Mouse (Mus musculus) hindbrain, embryonic 15.5 days (tissue): ENCODE results near the gene Helz. TPM values are rescaled to one million over a fixed set of nuclear protein-coding genes. Genes with fewer than 3 reads are reported as not detected.

ENCODE experiments used
- ATAC-seq: fragments of 200-750 bp; cut with Nextera tagmentation; 2 replicates; pipeline ENCODE4 v1.8.0; 2017; ENCODE audit warnings: low read depth, moderate number of reproducible peaks, moderate TSS enrichment; ENCODE audit not compliant: low FRiP score
- H3K27ac ChIP-seq: fragments of 300-500 bp; sonication (generic); replicated peaks from 2 replicates; pipeline ENCODE4 v1.5.1; 2015; ENCODE audit warnings: mild to moderate bottlenecking, inconsistent platforms
- H3K27me3 ChIP-seq: fragments of 300-500 bp; sonication (generic); 2 replicates; pipeline ENCODE4 v1.6.1; 2015; ENCODE audit warnings: control low read depth, inconsistent platforms
- H3K36me3 ChIP-seq: fragments of 300-500 bp; sonication (generic); 2 replicates; pipeline ENCODE4 v1.6.1; 2015; ENCODE audit warnings: control low read depth, inconsistent platforms
- H3K4me1 ChIP-seq: fragments of 300-500 bp; sonication (generic); replicated peaks from 2 replicates; pipeline ENCODE4 v1.6.1; 2015; ENCODE audit warnings: control low read depth, inconsistent platforms
- H3K4me2 ChIP-seq: fragments of 300-500 bp; sonication (generic); 2 replicates; pipeline ENCODE4 v1.6.1; 2015; ENCODE audit warnings: moderate library complexity, mild to moderate bottlenecking, inconsistent platforms
- H3K4me3 ChIP-seq: fragments of 300-500 bp; sonication (generic); 2 replicates; pipeline ENCODE4 v1.5.1; 2015; ENCODE audit warnings: mild to moderate bottlenecking, inconsistent platforms
- H3K9ac ChIP-seq: fragments of 300-500 bp; sonication (generic); 2 replicates; pipeline ENCODE4 v1.6.1; 2015; ENCODE audit warnings: inconsistent platforms
- H3K9me3 ChIP-seq: fragments of 300-500 bp; sonication (generic); 2 replicates; pipeline ENCODE4 v1.6.1; 2016; ENCODE audit warnings: control low read depth, inconsistent platforms
- WGBS: fragments of 180-500 bp; shearing (Covaris S2); methylation state at CpG from one replicate; pipeline ENCODE4 v1.1.7; 2015; 5-methylcytosine and 5-hydroxymethylcytosine counted together
- polyA plus RNA-seq: library from polyadenylated mRNA; unstranded; fragments of >200 nt; fragmentation: Nextera tagmentation; extraction: Ambion mirVana; gene quantifications from 2 replicates; pipeline ENCODE4 v1.2.1, GENCODE M21; 2015

Helz gene
- polyA plus RNA-seq, 1 experiment from 2014 or later = 16.8 TPM

DNA sequence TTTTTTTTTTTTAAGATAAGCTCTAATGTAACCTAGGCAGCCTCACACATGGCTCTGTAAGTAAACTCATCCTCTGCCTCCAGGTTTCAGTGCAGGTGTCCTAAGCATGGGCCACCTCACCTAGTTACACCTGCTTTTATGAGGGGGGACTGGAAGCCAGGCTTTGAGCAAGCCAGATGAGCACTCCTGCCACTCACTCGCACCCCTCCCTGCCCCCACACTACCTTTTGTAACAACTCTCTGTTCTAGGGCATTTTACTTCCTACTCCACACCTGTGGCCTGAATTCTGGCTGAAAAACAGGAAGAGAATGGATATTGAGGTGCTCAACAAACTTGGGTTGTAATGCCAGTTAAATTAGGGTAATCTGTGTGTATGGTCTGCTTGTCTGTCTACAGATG, 22.8 kb upstream of the Helz start:
- no peak overlapping the region for H3K9ac ChIP-seq
- no peaks in the 10 kb centered on the region for H3K4me1 ChIP-seq
- H3K9me3 ChIP-seq = no peaks in the 10 kb centered on the region
- H3K36me3 ChIP-seq = no peaks in the 10 kb centered on the region
- 83% methylated on average over 1 of the region's 1 CpGs for WGBS
- H3K27me3 ChIP-seq = no peaks in the 10 kb centered on the region
- H3K27ac ChIP-seq = no peak overlapping the region
- no peak overlapping the region for H3K4me2 ChIP-seq
- H3K4me3 ChIP-seq = no peak overlapping the region
- ATAC-seq = no peak

GRCm38 (mm10) chr11:107527632-107528031, 20.1 kb upstream of the Helz start:
- Histone ChIP-seq H3K4me2 (no peak overlapping the region), H3K4me3 (no peak overlapping the region), H3K9me3 (no peaks in the 10 kb centered on the region), H3K36me3 (no peaks in the 10 kb centered on the region), H3K4me1 (no peaks in the 10 kb centered on the region), H3K27me3 (no peaks in the 10 kb centered on the region), H3K9ac (no peak overlapping the region), H3K27ac (no peak overlapping the region)
- 24% methylated on average over 3 of the region's 3 CpGs for WGBS
- ATAC-seq = no peak

GRCm38 (mm10) chr11:107529320-107529719, 18.4 kb upstream of the Helz start:
- Histone ChIP-seq H3K4me2 (no peak overlapping the region), H3K9ac (no peak overlapping the region), H3K27ac (no peak overlapping the region), H3K27me3 (no peaks in the 10 kb centered on the region), H3K9me3 (no peaks in the 10 kb centered on the region), H3K36me3 (no peaks in the 10 kb centered on the region), H3K4me1 (no peaks in the 10 kb centered on the region), H3K4me3 (no peak overlapping the region)
- 43% methylated on average over 8 of the region's 8 CpGs for WGBS
- no peak for ATAC-seq

DNA sequence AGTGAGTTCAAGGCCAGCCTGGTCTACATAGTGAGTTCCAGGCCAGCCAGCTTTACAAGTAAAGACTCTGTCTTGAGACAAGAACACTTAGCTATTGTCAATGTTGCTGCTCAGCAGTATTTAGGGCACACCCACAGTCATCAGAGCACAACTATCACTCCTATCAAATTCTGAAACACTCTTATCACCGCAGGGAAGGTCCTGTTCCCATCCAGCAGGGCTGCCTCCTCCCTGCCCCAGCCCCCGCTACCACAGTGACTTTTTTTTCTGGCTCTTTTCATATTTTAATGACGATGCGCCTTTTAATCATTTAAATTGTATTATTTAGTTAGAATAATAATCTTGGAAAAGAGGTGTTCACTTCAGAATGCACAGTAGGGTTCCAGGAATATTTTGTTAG, 16.3 kb upstream of the Helz start:
- ATAC-seq = no peak
- Histone ChIP-seq H3K4me2 (no peak overlapping the region), H3K9ac (no peak overlapping the region), H3K27me3 (no peaks in the 10 kb centered on the region), H3K4me1 (no peaks in the 10 kb centered on the region), H3K27ac (no peak overlapping the region), H3K9me3 (no peaks in the 10 kb centered on the region), H3K4me3 (no peak overlapping the region), H3K36me3 (no peaks in the 10 kb centered on the region)
- 64% methylated on average over 4 of the region's 4 CpGs for WGBS

GRCm38 (mm10) chr11:107532271-107532670, 15.5 kb upstream of the Helz start:
- ATAC-seq = no peak
- Histone ChIP-seq H3K27ac (no peak overlapping the region), H3K4me3 (no peak overlapping the region), H3K9me3 (no peaks in the 10 kb centered on the region), H3K4me2 (no peak overlapping the region), H3K27me3 (no peaks in the 10 kb centered on the region), H3K9ac (no peak overlapping the region), H3K4me1 (no peaks in the 10 kb centered on the region), H3K36me3 (no peaks in the 10 kb centered on the region)
- 66% methylated on average over 5 of the region's 5 CpGs for WGBS

DNA sequence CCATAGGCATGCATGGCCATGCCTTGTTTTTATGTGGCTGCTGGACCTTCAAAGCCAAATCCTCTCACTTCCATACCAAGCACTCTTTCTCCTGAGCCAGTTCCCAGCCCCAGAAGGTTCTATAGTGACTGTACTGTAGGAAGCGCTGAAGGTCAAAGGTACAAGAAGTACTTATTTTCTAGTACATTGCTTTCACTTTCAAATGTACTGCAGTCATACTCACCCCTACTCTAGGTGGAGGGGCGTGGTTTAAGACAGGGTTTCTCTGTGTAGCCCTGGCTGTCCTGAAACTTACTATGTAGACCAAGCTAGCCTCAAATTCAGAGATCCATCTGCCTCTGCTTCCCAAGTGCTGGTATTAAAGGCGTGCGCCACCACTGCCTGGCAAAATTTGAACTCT, 8.7 kb upstream of the Helz start:
- Histone ChIP-seq H3K36me3 (no peaks in the 10 kb centered on the region), H3K9me3 (no peaks in the 10 kb centered on the region), H3K4me2 (no peak overlapping the region), H3K27me3 (no peaks in the 10 kb centered on the region), H3K4me1 (no peaks in the 10 kb centered on the region), H3K27ac (no peak overlapping the region), H3K4me3 (no peak overlapping the region), H3K9ac (no peak overlapping the region)
- 93% methylated on average over 4 of the region's 4 CpGs for WGBS
- no peak for ATAC-seq

DNA sequence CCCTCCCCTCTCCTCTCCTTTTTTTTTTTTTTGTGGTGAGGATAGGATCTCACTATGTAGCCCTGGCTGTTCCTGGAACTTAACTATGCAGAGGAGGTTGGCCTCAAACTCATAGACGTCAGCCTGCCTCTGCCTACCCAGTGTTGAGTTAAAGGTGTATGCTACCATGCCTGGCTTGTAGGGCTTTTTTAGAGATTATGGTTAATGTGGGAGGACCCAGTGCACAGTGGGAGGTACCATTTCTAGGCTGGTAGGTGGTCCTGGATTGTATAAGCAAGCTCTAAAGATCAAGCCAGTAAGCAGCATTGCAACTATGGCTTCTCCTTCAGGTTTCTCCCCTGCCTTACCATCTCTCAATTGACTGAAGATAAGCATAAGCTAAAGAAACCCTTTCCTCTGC, 7.4 kb upstream of the Helz start:
- Histone ChIP-seq H3K9me3 (no peaks in the 10 kb centered on the region), H3K27me3 (no peaks in the 10 kb centered on the region), H3K4me3 (no peak overlapping the region), H3K4me2 (no peak overlapping the region), H3K4me1 (no peaks in the 10 kb centered on the region), H3K27ac (no peak overlapping the region), H3K9ac (no peak overlapping the region), H3K36me3 (no peaks in the 10 kb centered on the region)
- ATAC-seq = no peak
- 67% methylated on average over 1 of the region's 1 CpGs for WGBS

DNA sequence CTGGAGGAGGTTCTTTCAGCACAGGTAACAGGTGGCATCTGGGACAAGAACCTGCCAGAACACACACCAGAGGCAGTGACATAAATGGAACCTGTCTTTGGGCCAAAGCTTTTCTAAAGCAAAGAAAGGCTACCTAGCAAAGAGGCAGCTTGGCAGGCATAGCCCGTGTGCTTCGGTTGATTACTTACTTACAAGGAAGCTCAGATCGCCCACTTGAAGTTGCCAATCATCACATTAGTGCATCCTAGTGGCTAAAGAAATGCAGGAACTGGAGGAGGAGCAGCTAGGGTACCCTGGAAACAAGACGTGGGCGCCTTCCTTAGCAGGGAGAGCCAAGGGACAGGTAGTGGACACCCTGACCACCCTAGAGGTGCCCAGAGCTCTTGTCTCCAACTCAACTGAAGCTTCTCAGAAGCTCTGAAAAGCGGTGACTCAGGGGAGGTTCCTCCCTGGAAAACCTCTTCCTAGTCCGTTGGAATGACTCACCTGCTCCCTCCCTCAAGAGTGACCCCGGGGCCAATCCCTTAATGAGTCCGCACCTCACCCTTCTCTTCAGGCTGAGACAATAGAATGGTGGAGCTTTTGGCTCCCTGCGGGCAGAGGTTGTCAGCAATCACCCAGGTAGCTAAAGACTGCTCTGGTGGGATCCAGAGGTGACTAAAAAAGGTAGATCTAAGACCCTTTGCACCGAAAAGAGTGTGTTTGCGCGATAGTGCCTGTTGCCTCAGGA, 1.8 kb upstream of the Helz start:
- Histone ChIP-seq H3K4me3 (peak overlapping the region; percentile 94), H3K9me3 (no peaks in the 10 kb centered on the region), H3K27ac (no peak overlapping the region), H3K9ac (no peak overlapping the region; the same call in 1 of the 2 replicates), H3K4me2 (peak overlapping the region; percentile 100), H3K4me1 (peaks cover 27% of the 10 kb centered on the region), H3K27me3 (no peaks in the 10 kb centered on the region; the same call in 1 of the 2 replicates), H3K36me3 (no peaks in the 10 kb centered on the region; the same call in 1 of the 2 replicates)
- WGBS = 22% methylated on average over 13 of the region's 13 CpGs
- ATAC-seq = no peak

- Histone ChIP-seq H3K4me2 (peak overlapping the region; percentile 100), H3K36me3 (peaks cover 6% of the 10 kb centered on the region; the same call in 1 of the 2 replicates)
Observed at GRCm38 (mm10) chr11:107546667-107547301, 946 bp upstream of the Helz start.

DNA sequence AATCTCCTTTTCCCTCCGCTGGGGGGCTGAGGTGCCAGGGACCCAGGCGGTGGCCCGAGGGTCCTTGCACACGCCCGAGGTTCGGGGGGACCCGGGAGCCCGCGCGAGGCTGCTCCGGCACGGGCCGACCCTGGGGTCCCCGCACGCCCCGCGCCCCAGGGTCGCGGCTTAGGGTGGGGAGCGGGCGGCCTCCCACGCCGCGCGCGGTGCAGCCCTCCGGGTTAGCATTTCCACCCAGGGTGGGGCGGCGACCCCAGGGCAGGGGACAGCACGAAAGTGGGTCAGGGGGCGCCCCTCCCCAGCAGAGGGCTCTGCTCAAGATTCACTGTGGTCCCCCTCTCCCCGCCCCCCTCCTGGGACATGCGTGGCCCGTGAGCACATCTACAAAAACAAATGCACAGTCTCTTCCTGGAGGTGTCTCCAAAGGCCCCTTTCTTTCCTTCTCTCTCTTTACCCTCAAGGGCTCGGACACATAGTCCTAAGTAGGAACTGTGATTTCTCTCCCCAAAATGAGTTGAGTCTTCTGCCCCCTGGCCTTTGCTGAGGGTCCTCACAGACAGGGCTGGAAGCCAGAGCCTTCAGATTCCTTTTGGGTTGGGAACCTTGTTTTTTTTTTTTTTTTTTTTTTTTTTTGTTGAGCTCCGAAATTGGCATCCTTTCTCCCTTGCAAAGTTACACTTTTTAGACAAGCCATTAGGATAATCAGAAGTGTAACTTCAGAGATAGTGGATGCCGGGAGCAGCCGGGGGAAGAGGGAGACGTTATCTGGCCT, 660 bp downstream of the Helz start:
- H3K4me1 ChIP-seq = peaks cover 27% of the 10 kb centered on the region
- peak overlapping the region; percentile 87 for H3K9ac ChIP-seq
- H3K36me3 ChIP-seq = peaks cover 11% of the 10 kb centered on the region
- WGBS = 8% methylated on average over 33 of the region's 39 CpGs
- H3K4me3 ChIP-seq = peak overlapping the region; percentile 94
- H3K27me3 ChIP-seq = no peaks in the 10 kb centered on the region; the same call in 1 of the 2 replicates
- no peaks in the 10 kb centered on the region for H3K9me3 ChIP-seq
- peak overlapping the region; percentile 100 for H3K4me2 ChIP-seq
- peak; percentile 40; the same call in 1 of the 2 replicates for ATAC-seq
- peak overlapping the region; percentile 81 for H3K27ac ChIP-seq

More at GRCm38 (mm10) chr11:107546667-107547301, 946 bp upstream of the Helz start:
- Histone ChIP-seq H3K27ac (peak overlapping the region; percentile 81; the same call in 1 of the 2 replicates), H3K4me3 (peak overlapping the region; percentile 94), H3K4me1 (peaks cover 27% of the 10 kb centered on the region), H3K9ac (peak overlapping the region; percentile 87), H3K9me3 (no peaks in the 10 kb centered on the region), H3K27me3 (no peaks in the 10 kb centered on the region; the same call in 1 of the 2 replicates)
- WGBS = under 1% methylated on average over 37 of the region's 37 CpGs
- peak; percentile 57; the same call in 1 of the 2 replicates for ATAC-seq

DNA sequence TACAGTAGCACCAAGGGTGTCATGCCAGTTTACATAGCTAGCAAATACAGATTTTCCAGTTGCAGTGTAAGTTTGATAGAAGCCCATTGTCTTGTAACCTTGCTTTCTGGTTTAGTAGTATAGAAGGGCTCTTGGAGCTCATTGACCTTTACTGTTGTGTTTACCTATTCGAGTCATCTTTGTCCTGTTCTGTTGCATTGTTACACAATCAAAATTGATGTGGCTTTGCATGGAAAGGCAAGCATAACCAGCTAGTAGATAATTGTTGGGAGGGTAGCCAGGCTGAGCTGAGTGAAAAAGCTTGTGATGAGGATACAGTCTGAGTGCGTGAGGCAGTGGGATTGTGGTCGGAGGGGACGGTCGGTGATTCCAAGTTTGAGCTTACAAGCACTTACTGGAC, 12.1 kb downstream of the Helz start:
- no peaks in the 10 kb centered on the region for H3K9me3 ChIP-seq
- no peaks in the 10 kb centered on the region for H3K27me3 ChIP-seq
- H3K27ac ChIP-seq = no peak overlapping the region
- H3K4me3 ChIP-seq = no peak overlapping the region
- no peak for ATAC-seq
- H3K36me3 ChIP-seq = peaks cover 24% of the 10 kb centered on the region
- H3K9ac ChIP-seq = no peak overlapping the region
- H3K4me2 ChIP-seq = no peak overlapping the region
- 98% methylated on average over 5 of the region's 5 CpGs for WGBS
- no peaks in the 10 kb centered on the region for H3K4me1 ChIP-seq

- no peak overlapping the region for H3K9ac ChIP-seq
- no peak for ATAC-seq
- H3K9me3 ChIP-seq = no peaks in the 10 kb centered on the region
- H3K27me3 ChIP-seq = no peaks in the 10 kb centered on the region
- WGBS = 91% methylated on average over 3 of the region's 3 CpGs
- H3K27ac ChIP-seq = no peak overlapping the region
- H3K4me2 ChIP-seq = no peak overlapping the region
- no peak overlapping the region for H3K4me3 ChIP-seq
- H3K36me3 ChIP-seq = no peaks in the 10 kb centered on the region
- no peaks in the 10 kb centered on the region for H3K4me1 ChIP-seq
Observed at GRCm38 (mm10) chr11:107567431-107567830, 19.7 kb downstream of the Helz start.
